Mouse (Mus musculus) heart, adult 18-20 months (tissue): ENCODE measurements around the gene Fcamr. TPM values are rescaled to one million over a fixed set of nuclear protein-coding genes. Genes with fewer than 3 reads are reported as not detected.
A peak's percentile ranks its signal among the peaks of the same experiment; 100 is the strongest.

Source experiments
- DNase-seq, 2 experiments: peaks; one replicate each; pipeline ENCODE4 v3.0.0; 2021 to 2022; ENCODE audit warnings: mixed read lengths in 1 of 2
- total RNA-seq, 2 experiments: library from RNA; stranded (reverse); gene quantifications; 2 replicates each; pipeline ENCODE4 v1.2.3; 2021

Fcamr gene
- total RNA-seq, 2 experiments from 2014 or later = 0.35 to 0.85 TPM

DNA sequence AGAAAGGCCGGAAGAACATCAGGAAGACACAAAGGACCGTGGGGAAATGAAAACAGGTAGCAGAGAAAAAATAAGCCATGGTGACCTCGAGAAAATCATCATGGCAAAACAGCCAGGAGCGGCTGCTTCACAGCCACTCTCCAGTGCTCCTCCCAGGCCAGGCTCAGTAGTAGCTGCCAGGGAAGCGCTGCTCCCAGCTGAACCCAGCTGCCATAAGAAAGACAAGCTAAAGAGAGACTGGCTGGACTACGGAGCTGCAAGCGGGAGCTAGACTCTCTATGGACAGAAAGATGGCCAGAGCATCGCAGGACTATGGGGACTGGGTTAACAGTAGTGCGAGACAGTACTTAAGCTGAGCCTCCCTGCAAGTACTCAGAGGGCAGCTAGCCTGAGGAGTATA is 54.1 kb downstream of the Fcamr start:
- DNase-seq = no peak

DNA sequence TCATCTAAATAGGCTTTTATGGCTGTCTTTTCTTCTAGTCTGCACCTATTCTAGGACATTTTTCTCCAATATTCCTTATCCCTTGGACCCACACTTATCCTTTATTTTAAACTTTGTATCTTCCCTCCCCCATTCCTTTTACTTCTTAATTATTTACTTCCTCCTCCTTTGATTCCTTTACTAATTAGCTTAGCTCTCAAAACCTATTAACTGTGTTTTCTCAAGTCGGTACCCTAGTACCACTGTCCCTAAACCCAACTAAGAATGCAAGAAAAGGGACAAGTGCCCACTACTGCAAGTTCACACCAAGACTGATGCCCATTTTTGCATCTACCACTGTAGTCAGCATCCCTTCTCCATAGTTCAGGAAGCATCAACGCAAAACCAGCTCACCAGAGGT is 55.0 kb downstream of the Fcamr start:
- DNase-seq = no peak

GRCm38 (mm10) chr1:130857456-130857855 is 56.8 kb downstream of the Fcamr start:
- DNase-seq = no peak

- DNase-seq = peak in 1 of 2 experiments; percentile 22
These were observed 63.5 kb downstream of the Fcamr start for GRCm38 (mm10) chr1:130864238-130864637.

Other genes with a start within 250 kb of the Fcamr start
- not detected for gene Zp3r, start 171.3 kb upstream of the Fcamr start, total RNA-seq
- gene C4bp, start 139.3 kb upstream of the Fcamr start, total RNA-seq = not detected
- under 1 TPM; 0.18 to 0.27 TPM for gene Gm29427, start 85.1 kb upstream of the Fcamr start, total RNA-seq
- 1 to 10 TPM; 3.6 to 4.4 TPM for gene Yod1, start 83.6 kb upstream of the Fcamr start, total RNA-seq
- 10 to 100 TPM; 79.7 to 83.4 TPM for gene Pfkfb2, start 71.6 kb upstream of the Fcamr start, total RNA-seq
- under 1 TPM; 0.45 to 0.77 TPM for gene AA986860, start 68.9 kb upstream of the Fcamr start, total RNA-seq
- gene Pigr, start 25.8 kb downstream of the Fcamr start, total RNA-seq = 1 to 10 TPM in 1 of 2 experiments, not detected in 1; 4.2 TPM
- 1 to 10 TPM; 2.2 to 8.5 TPM for gene Fcmr, start 64.8 kb downstream of the Fcamr start, total RNA-seq
- not detected for gene Il24, start 86.6 kb downstream of the Fcamr start, total RNA-seq
- gene Il20, start 110.5 kb downstream of the Fcamr start, total RNA-seq = not detected
- gene Il19, start 139.2 kb downstream of the Fcamr start, total RNA-seq = not detected
- not detected for gene Il10, start 218.9 kb downstream of the Fcamr start, total RNA-seq